Mouse (Mus musculus) retina, postnatal 7 days (tissue): ENCODE measurements around the gene Sphkap.
A peak's percentile ranks its signal among the peaks of the same experiment; 100 is the strongest.

Experiments
- DNase-seq: peaks from one replicate; pipeline ENCODE4 v3.0.0-alpha.2; 2012; ENCODE audit warnings: low read depth, low spot score

Sphkap gene

GRCm38 (mm10) chr1:83408021-83408464 is at the start of gene Sphkap:
Gene Sphkap, minus strand, starts transcription at chr1:83408200.
- peak; percentile 29 for DNase-seq

GRCm38 (mm10) chr1:83451291-83451690 is 43.3 kb upstream of the Sphkap start:
- DNase-seq = no peak

GRCm38 (mm10) chr1:83440422-83440821 is 32.4 kb upstream of the Sphkap start:
- DNase-seq = no peak

GRCm38 (mm10) chr1:83433932-83434331 is 25.9 kb upstream of the Sphkap start:
- DNase-seq = no peak

- no peak for DNase-seq
Observed at GRCm38 (mm10) chr1:83429866-83430265, 21.9 kb upstream of the Sphkap start.

GRCm38 (mm10) chr1:83407616-83408015 is 384 bp downstream of the Sphkap start:
- DNase-seq = no peak

GRCm38 (mm10) chr1:83406882-83407549 is 984 bp downstream of the Sphkap start:
- DNase-seq = no peak

- DNase-seq = no peak
Observed at GRCm38 (mm10) chr1:83401079-83401478, 6.9 kb downstream of the Sphkap start.

GRCm38 (mm10) chr1:83396284-83396683 is 11.7 kb downstream of the Sphkap start:
- no peak for DNase-seq

- no peak for DNase-seq
Observed at GRCm38 (mm10) chr1:83395559-83395958, 12.4 kb downstream of the Sphkap start.

GRCm38 (mm10) chr1:83389419-83389818 is 18.6 kb downstream of the Sphkap start:
- no peak for DNase-seq

GRCm38 (mm10) chr1:83377404-83377803 is 30.6 kb downstream of the Sphkap start:
- DNase-seq = no peak

GRCm38 (mm10) chr1:83366456-83366855 is 41.5 kb downstream of the Sphkap start:
- DNase-seq = no peak

GRCm38 (mm10) chr1:83362168-83362567 is 45.8 kb downstream of the Sphkap start:
- no peak for DNase-seq

- no peak for DNase-seq
Observed at GRCm38 (mm10) chr1:83346453-83346852, 61.5 kb downstream of the Sphkap start.

GRCm38 (mm10) chr1:83345572-83345971 is 62.4 kb downstream of the Sphkap start:
- DNase-seq = no peak

GRCm38 (mm10) chr1:83345069-83345468 is 62.9 kb downstream of the Sphkap start:
- peak; percentile 39 for DNase-seq

- no peak for DNase-seq
Observed at GRCm38 (mm10) chr1:83342726-83343250, 65.2 kb downstream of the Sphkap start.

GRCm38 (mm10) chr1:83339358-83339757 is 68.6 kb downstream of the Sphkap start:
- DNase-seq = no peak

- no peak for DNase-seq
Observed at GRCm38 (mm10) chr1:83316917-83317316, 91.1 kb downstream of the Sphkap start.

- no peak for DNase-seq
Observed at GRCm38 (mm10) chr1:83315146-83315545, 92.9 kb downstream of the Sphkap start.

GRCm38 (mm10) chr1:83311607-83312295 is 96.2 kb downstream of the Sphkap start:
- no peak for DNase-seq
